Mouse (Mus musculus): ENCODE results near the gene Anxa8.

DNA sequence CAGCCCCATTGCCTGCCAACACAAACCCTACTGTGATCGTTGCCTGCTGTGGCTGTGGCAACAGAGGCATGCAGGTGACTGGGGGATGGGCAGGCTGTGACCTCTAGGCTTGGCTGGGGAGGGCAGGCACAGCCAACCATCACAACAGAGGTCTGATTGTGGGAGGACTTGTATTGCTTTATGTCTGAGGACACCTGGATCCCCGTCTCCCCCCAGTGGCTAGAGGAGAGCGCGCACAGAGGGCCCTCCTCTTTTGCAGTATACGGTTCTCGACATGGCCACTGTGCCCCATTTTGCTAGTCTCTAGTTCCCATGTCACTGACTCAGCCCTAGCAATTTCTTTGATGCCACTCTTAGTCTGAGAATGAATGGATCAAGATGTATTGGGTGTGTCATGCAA lies 14.1 kb upstream of the Anxa8 start:
- no peak for TF ChIP-seq CTCF (IDR thresholded peaks at IDR 0.05; ENCODE audit: extremely low read depth, insufficient read depth, low read length)
- no peak for TF ChIP-seq POLR2A (IDR thresholded peaks at IDR 0.05; ENCODE audit: extremely low read depth, insufficient read depth, low read length)
